ENCODE assay signal across 14 mouse cellular contexts in the genomic region with DNA sequence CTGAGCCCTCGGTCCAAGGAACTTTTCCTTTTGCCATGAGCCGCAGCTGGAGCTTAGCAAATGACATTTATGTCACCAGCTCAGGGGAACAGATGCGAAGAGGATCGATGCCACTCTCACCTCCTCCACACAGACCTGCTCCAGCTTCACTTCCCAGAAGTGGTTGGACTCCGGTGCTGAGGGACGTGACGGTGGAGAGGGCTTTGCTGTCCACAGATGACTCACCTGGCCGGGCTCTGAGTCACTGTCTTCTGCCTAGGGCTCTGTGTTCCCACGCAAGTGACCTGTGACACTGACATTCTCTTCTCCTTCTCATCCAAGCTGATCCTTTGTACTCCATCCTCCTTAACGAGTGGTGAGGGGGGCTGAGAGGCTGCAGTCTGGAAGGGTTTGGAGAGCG. TPM values are rescaled to one million over a fixed set of nuclear protein-coding genes. Genes with fewer than 3 reads are reported as not detected.
DNase-seq lines count a peak whose midpoint lies in the region; ATAC-seq lines count a peak whose summit lies in the region.
"Had no signal": no experiment of that assay in that cellular context is flagged by ENCODE, and none has a peak within 500 bp of the region (broad histone marks: within the 10 kb centered on the region; RNA-seq: fewer than 3 reads in every experiment).

No protein-coding gene starts in this region.

- peak; percentile 64 for ATAC-seq in frontal cortex, adult (ENCODE audit: low TSS enrichment)
- ATAC-seq: forebrain, embryonic 15.5 days had no signal

- DNase-seq in frontal cortex, postnatal 25 days (ENCODE audit: low spot score in 2 of 2): no peak
- DNase-seq in right cerebral cortex, postnatal 25 days: peak; percentile 24
- no peak for DNase-seq in right cerebral cortex, postnatal 14 days
- DNase-seq in brain, adult 2 months (ENCODE audit: low read depth, low spot score): peak; percentile 81
- no peak for DNase-seq in lung, postnatal 4 days
- DNase-seq in heart, adult 8-10 months (ENCODE audit: low spot score): no peak
- no peak for DNase-seq in lung, postnatal 25 days (ENCODE audit: low spot score)
- DNase-seq: cerebellum, adult 9-10 months; gastrocnemius, postnatal 25 days; liver, embryonic 13.5 days had no signal

RNA-seq across cellular contexts. Expression of gene Rab15, which starts 40.9 kb away (rescaled TPM):
- under 1 TPM; 0.25 to 0.92 (median 0.32) TPM for total RNA-seq in heart, adult 8-10 months (2022)
- total RNA-seq: hematopoietic stem cell, adult 5-6 weeks; megakaryocyte-erythroid progenitor cell, adult 5-6 weeks had no signal

Comparison
In these comparisons a context has a peak if more than half of its experiments do, and no peak if none do; other contexts are left out.
1. DNase-seq: peak in right cerebral cortex, postnatal 25 days (single experiment) and brain, adult 2 months (single experiment); none in frontal cortex, postnatal 25 days (0 of 2), right cerebral cortex, postnatal 14 days (single experiment), lung, postnatal 4 days (0 of 2), heart, adult 8-10 months (single experiment) and lung, postnatal 25 days (single experiment).